Mouse (Mus musculus) 416B (cell line): Measurements from ENCODE around the gene Ccdc124.
A peak's percentile ranks its signal among the peaks of the same experiment; 100 is the strongest.
"Not testable (repeated sequence)": the region's sequence is repeated elsewhere in the genome, so short reads cannot be mapped to it uniquely, and the experiment has no call there.

Experiments
- DNase-seq: peaks from one replicate; pipeline ENCODE4 v3.0.0; 2011; ENCODE audit warnings: low read depth

Ccdc124 gene

GRCm38 (mm10) chr8:70845108-70845507 is 28.6 kb downstream of the Ccdc124 start:
- no peak for DNase-seq

GRCm38 (mm10) chr8:70844523-70844922 is 29.2 kb downstream of the Ccdc124 start:
- peak; percentile 82 for DNase-seq

GRCm38 (mm10) chr8:70843941-70844340 is 29.8 kb downstream of the Ccdc124 start:
- DNase-seq, result no peak

GRCm38 (mm10) chr8:70843214-70843773 is 30.4 kb downstream of the Ccdc124 start:
- DNase-seq, result no peak

- DNase-seq, result no peak
Observed at GRCm38 (mm10) chr8:70842484-70842883, 31.3 kb downstream of the Ccdc124 start.

GRCm38 (mm10) chr8:70841147-70842072 is 32.3 kb downstream of the Ccdc124 start:
- DNase-seq, result peak; percentile 89

GRCm38 (mm10) chr8:70840590-70840989 is 33.1 kb downstream of the Ccdc124 start:
- DNase-seq, result no peak

GRCm38 (mm10) chr8:70839408-70840351 is 34.1 kb downstream of the Ccdc124 start, which contains the start of gene Arrdc2:
Gene Arrdc2, minus strand, starts transcription at chr8:70839720.
- DNase-seq, result peak; percentile 100

GRCm38 (mm10) chr8:70838654-70839407 is 34.9 kb downstream of the Ccdc124 start:
- DNase-seq, result peak; percentile 63

- DNase-seq, result no peak
Observed at GRCm38 (mm10) chr8:70836666-70837065, 37.1 kb downstream of the Ccdc124 start.

GRCm38 (mm10) chr8:70834071-70834470 is 39.7 kb downstream of the Ccdc124 start:
- DNase-seq, result no peak

- DNase-seq, result no peak
Observed at GRCm38 (mm10) chr8:70833520-70833919, 40.2 kb downstream of the Ccdc124 start.

GRCm38 (mm10) chr8:70833018-70833482 is 40.7 kb downstream of the Ccdc124 start:
- DNase-seq, result peak; percentile 52

- no peak for DNase-seq
Observed at GRCm38 (mm10) chr8:70832371-70832770, 41.4 kb downstream of the Ccdc124 start.

GRCm38 (mm10) chr8:70831517-70831916 is 42.2 kb downstream of the Ccdc124 start:
- DNase-seq, result no peak

GRCm38 (mm10) chr8:70827796-70828195 is 45.9 kb downstream of the Ccdc124 start:
- DNase-seq, result no peak

- peak; percentile 24 for DNase-seq
Observed at GRCm38 (mm10) chr8:70827010-70827409, 46.7 kb downstream of the Ccdc124 start.

GRCm38 (mm10) chr8:70825816-70826215 is 47.9 kb downstream of the Ccdc124 start:
- DNase-seq, result no peak

- no peak for DNase-seq
Observed at GRCm38 (mm10) chr8:70823802-70824201, 49.9 kb downstream of the Ccdc124 start.

- not testable (repeated sequence) for DNase-seq
Observed at GRCm38 (mm10) chr8:70822594-70822993, 51.1 kb downstream of the Ccdc124 start.

- no peak for DNase-seq
Observed at GRCm38 (mm10) chr8:70821992-70822391, 51.7 kb downstream of the Ccdc124 start.
